Mouse (Mus musculus): ENCODE measurements around the gene Med20. TPM values are rescaled to one million over a fixed set of nuclear protein-coding genes. Genes with fewer than 3 reads are reported as not detected.

Gene Med20
- polyA plus RNA-seq, 1 experiment from 2014 or later, result 43.7 TPM

DNA sequence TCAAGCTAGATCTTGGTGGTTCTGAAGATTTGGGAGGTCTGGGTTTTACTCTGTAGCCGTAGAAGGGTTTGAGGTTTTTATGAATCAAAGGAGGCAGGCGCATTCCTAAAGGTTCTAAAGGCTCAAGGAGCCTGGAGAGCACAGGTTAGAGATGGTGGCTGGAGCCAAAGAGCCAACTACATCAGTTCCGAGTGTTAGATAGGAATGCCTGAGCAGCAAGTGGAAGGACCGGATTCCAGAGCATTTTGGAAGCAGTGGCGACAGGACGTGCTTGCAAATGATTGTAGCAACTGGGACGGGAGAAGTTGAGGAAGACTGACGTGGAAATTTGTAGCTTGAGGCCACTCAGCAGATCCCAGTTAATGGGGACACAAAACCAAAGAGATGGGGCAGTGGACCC lies 37.4 kb upstream of the Med20 start:
- no peaks in the 10 kb centered on the region for H3K36me3 ChIP-seq (ENCODE audit: control insufficient read depth, insufficient read depth, low read length)
- H3K4me1 ChIP-seq (ENCODE audit: control insufficient read depth, insufficient read depth, low read depth, low read length), result no peaks in the 10 kb centered on the region
- H3K27ac ChIP-seq (ENCODE audit: low read depth, low read length), result no peak overlapping the region
- no peak overlapping the region for H3K9ac ChIP-seq (ENCODE audit: low read depth, low read length)
- H3K9me3 ChIP-seq (ENCODE audit: control insufficient read depth, low read length), result no peaks in the 10 kb centered on the region
- H3K4me3 ChIP-seq (ENCODE audit: low read length), result no peak overlapping the region
- no peaks in the 10 kb centered on the region for H3K27me3 ChIP-seq (replicated peaks; ENCODE audit: control insufficient read depth, insufficient read depth, low read length)
- ATAC-seq, result no peak
- no peak overlapping the region for H3K4me2 ChIP-seq (ENCODE audit: low read length)
- WGBS, result 82% methylated on average over 8 of the region's 8 CpGs

DNA sequence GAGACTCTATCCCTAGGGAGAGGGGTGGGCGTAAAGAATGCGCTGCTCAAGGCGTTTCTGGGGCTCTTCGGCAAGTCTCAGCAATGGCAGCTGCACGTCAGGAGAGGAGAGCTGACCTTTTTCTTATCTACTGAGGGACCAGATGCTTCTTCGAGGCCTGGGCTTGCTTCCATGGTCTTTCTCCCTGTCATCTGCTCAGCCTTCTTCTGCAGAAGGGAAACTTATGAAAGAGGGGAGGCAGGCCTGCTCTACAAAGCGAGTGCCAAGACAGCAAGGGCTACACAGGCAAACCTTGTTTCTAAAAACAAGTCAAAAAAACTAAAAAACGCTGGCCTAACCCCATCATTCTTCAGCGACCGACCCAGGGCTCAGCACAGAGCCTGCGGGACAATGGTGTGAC lies 36.6 kb upstream of the Med20 start:
- Histone ChIP-seq H3K36me3 (ENCODE audit: control insufficient read depth, insufficient read depth, low read length) (no peaks in the 10 kb centered on the region), H3K27me3 (replicated peaks; ENCODE audit: control insufficient read depth, insufficient read depth, low read length) (no peaks in the 10 kb centered on the region), H3K4me1 (ENCODE audit: control insufficient read depth, insufficient read depth, low read depth, low read length) (no peaks in the 10 kb centered on the region), H3K4me2 (ENCODE audit: low read length) (no peak overlapping the region), H3K9ac (ENCODE audit: low read depth, low read length) (no peak overlapping the region), H3K27ac (ENCODE audit: low read depth, low read length) (no peak overlapping the region), H3K4me3 (ENCODE audit: low read length) (no peak overlapping the region), H3K9me3 (ENCODE audit: control insufficient read depth, low read length) (no peaks in the 10 kb centered on the region)
- WGBS, result 71% methylated on average over 11 of the region's 11 CpGs
- no peak for ATAC-seq

DNA sequence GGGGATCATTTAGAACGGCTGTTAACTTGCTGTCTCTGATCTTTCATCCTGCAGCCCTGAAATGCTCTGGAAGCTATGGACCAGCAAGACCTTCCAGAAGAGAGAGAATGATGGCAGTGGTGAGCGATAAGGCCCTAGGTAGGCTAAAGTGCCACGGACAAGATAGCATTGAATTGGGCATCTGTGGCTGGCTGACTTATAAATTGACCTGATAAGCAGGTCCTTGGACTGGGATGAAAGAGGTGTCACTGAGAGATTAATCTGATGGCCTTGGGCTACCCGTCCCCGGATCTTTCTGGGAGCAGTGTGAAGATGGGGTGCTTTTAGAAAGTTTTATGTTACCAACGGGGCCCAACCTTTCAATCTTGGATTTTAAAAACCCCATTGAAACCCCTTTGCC lies 32.7 kb upstream of the Med20 start:
- H3K4me3 ChIP-seq (ENCODE audit: low read length), result no peak overlapping the region
- H3K27me3 ChIP-seq (replicated peaks; ENCODE audit: control insufficient read depth, insufficient read depth, low read length), result no peaks in the 10 kb centered on the region
- ATAC-seq, result no peak
- no peaks in the 10 kb centered on the region for H3K36me3 ChIP-seq (ENCODE audit: control insufficient read depth, insufficient read depth, low read length)
- no peaks in the 10 kb centered on the region for H3K9me3 ChIP-seq (ENCODE audit: control insufficient read depth, low read length)
- no peak overlapping the region for H3K27ac ChIP-seq (ENCODE audit: low read depth, low read length)
- H3K4me2 ChIP-seq (ENCODE audit: low read length), result no peak overlapping the region
- H3K4me1 ChIP-seq (ENCODE audit: control insufficient read depth, insufficient read depth, low read depth, low read length), result no peaks in the 10 kb centered on the region
- no peak overlapping the region for H3K9ac ChIP-seq (ENCODE audit: low read depth, low read length)
- WGBS, result 88% methylated on average over 6 of the region's 6 CpGs

DNA sequence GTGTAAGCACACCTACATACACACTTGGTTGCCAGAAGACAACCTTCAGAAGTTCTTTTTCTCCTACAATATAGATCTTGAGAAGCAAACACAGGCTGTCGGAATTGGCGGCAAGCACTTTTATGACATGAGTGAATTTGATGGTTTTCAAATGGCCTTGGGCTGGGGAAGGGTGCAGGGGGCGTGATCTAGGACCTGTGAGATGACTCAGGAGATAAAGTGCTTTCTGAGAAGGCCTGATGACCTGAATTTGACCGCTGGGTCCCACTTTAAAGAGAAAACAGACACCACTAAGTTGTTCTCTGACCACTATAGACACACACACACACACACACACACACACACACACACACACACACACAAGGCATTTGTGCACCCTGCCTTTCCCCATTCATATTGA lies 30.4 kb upstream of the Med20 start:
- H3K36me3 ChIP-seq (ENCODE audit: control insufficient read depth, insufficient read depth, low read length), result no peaks in the 10 kb centered on the region
- H3K27me3 ChIP-seq (replicated peaks; ENCODE audit: control insufficient read depth, insufficient read depth, low read length), result no peaks in the 10 kb centered on the region
- ATAC-seq, result no peak
- H3K9ac ChIP-seq (ENCODE audit: low read depth, low read length), result no peak overlapping the region
- H3K9me3 ChIP-seq (ENCODE audit: control insufficient read depth, low read length), result no peaks in the 10 kb centered on the region
- no peak overlapping the region for H3K4me3 ChIP-seq (ENCODE audit: low read length)
- 87% methylated on average over 4 of the region's 4 CpGs for WGBS
- H3K4me1 ChIP-seq (ENCODE audit: control insufficient read depth, insufficient read depth, low read depth, low read length), result no peaks in the 10 kb centered on the region
- no peak overlapping the region for H3K4me2 ChIP-seq (ENCODE audit: low read length)
- H3K27ac ChIP-seq (ENCODE audit: low read depth, low read length), result no peak overlapping the region

DNA sequence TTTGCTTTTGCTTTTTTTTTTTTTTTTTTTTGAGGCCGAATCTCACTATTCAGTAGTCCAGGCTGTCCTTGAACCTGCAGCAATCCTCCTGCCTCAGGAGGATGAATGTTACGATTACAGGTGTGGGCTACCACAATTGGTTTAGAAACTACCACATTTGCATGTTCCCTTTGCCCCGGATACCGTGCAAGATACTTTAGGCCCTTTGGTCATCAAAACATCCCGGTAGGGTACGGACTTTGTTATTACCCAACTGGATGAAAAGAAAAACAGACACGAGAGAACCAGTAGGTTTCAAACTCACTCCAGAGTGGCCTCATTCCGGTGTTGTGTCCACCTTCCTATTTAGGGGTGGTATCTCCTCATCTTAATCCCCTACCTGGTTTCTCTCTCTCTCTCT lies 22.9 kb upstream of the Med20 start:
- Histone ChIP-seq H3K9me3 (ENCODE audit: control insufficient read depth, low read length) (no peaks in the 10 kb centered on the region), H3K36me3 (ENCODE audit: control insufficient read depth, insufficient read depth, low read length) (no peaks in the 10 kb centered on the region), H3K27me3 (replicated peaks; ENCODE audit: control insufficient read depth, insufficient read depth, low read length) (no peaks in the 10 kb centered on the region; the same call in 1 of the 2 replicates), H3K27ac (ENCODE audit: low read depth, low read length) (no peak overlapping the region), H3K4me2 (ENCODE audit: low read length) (no peak overlapping the region), H3K4me3 (ENCODE audit: low read length) (no peak overlapping the region), H3K4me1 (ENCODE audit: control insufficient read depth, insufficient read depth, low read depth, low read length) (peaks cover 3% of the 10 kb centered on the region), H3K9ac (ENCODE audit: low read depth, low read length) (no peak overlapping the region)
- no peak for ATAC-seq
- 90% methylated on average over 8 of the region's 8 CpGs for WGBS

DNA sequence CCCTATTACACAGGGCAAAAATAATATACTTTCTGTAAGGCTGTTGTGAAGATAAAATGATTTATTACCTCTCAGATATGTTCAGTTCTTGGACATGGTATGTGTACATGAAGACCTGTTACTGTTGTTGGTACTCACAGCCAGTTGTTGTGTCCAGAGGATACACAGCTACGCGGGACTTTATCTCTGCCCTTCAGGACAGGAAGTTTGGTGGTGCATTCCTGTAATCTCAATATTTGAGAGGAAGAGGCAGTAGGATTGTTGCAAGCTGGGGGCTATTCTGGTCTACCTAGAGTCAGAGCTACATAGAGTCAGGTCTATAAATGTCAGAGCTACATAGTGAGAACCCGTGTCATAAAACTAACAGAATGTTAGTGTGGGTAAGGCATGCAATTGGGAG lies 20.3 kb upstream of the Med20 start:
- 87% methylated on average over 3 of the region's 3 CpGs for WGBS
- no peaks in the 10 kb centered on the region for H3K36me3 ChIP-seq (ENCODE audit: control insufficient read depth, insufficient read depth, low read length)
- no peaks in the 10 kb centered on the region; the same call in 1 of the 2 replicates for H3K27me3 ChIP-seq (replicated peaks; ENCODE audit: control insufficient read depth, insufficient read depth, low read length)
- H3K4me2 ChIP-seq (ENCODE audit: low read length), result no peak overlapping the region
- H3K9me3 ChIP-seq (ENCODE audit: control insufficient read depth, low read length), result no peaks in the 10 kb centered on the region
- no peak overlapping the region for H3K4me3 ChIP-seq (ENCODE audit: low read length)
- ATAC-seq, result no peak
- H3K9ac ChIP-seq (ENCODE audit: low read depth, low read length), result no peak overlapping the region
- no peak overlapping the region for H3K27ac ChIP-seq (ENCODE audit: low read depth, low read length)
- H3K4me1 ChIP-seq (ENCODE audit: control insufficient read depth, insufficient read depth, low read depth, low read length), result peaks cover 13% of the 10 kb centered on the region

DNA sequence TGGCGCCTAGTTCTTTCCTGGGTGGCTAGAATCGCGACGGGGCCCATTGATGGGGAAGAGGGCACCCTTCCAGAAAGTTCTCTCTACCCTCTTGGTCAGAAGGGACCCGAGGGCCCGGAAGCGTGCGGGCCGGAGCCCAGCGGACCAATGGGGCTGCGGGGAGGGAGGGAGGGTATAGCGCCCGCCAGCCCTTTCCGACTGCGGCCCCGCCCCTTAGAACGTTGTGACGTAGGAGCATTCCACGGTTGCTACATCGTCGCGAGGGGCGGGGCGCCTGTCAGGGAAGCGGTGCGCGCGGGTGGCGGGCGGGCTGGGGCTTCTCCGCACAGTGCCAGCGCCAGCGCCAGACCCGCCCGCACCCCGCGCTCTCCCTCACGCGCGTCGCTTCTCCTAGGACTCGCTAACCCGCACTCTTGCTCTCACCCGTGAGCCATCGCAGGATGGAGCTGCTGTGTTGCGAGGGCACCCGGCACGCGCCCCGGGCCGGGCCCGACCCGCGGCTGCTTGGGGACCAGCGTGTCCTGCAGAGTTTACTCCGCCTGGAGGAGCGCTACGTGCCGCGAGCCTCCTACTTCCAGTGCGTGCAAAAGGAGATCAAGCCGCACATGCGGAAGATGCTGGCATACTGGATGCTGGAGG lies 18.0 kb upstream of the Med20 start:
- Histone ChIP-seq H3K27me3 (replicated peaks; ENCODE audit: control insufficient read depth, insufficient read depth, low read length) (no peaks in the 10 kb centered on the region; the same call in 1 of the 2 replicates), H3K27ac (ENCODE audit: low read depth, low read length) (peak overlapping the region; percentile 81), H3K36me3 (ENCODE audit: control insufficient read depth, insufficient read depth, low read length) (no peaks in the 10 kb centered on the region), H3K4me2 (ENCODE audit: low read length) (peak overlapping the region; percentile 95), H3K9ac (ENCODE audit: low read depth, low read length) (peak overlapping the region; percentile 77), H3K4me3 (ENCODE audit: low read length) (peak overlapping the region; percentile 80), H3K4me1 (ENCODE audit: control insufficient read depth, insufficient read depth, low read depth, low read length) (peaks cover 22% of the 10 kb centered on the region), H3K9me3 (ENCODE audit: control insufficient read depth, low read length) (no peaks in the 10 kb centered on the region)
- peak; percentile 92 for ATAC-seq
- WGBS, result under 1% methylated on average over 50 of the region's 63 CpGs

DNA sequence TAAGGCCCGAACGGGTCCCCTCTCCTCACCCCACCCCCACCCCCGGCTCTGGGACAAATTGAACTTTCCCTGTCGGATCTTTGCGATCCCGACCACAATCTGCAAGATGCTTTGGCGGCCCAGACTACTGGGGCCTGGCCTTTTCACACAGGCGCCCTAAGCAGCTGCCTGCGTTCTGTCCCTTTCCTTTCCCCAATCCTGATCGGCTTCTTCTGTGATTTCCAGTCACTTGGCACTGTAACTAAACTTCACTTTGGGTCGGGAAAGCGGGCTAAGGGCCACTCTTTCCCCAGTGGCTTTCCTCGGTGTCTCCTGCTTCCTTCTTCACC lies 17.6 kb upstream of the Med20 start:
- H3K4me2 ChIP-seq (ENCODE audit: low read length), result peak overlapping the region; percentile 95
- no peaks in the 10 kb centered on the region for H3K9me3 ChIP-seq (ENCODE audit: control insufficient read depth, low read length)
- H3K27ac ChIP-seq (ENCODE audit: low read depth, low read length), result peak overlapping the region; percentile 81
- no peaks in the 10 kb centered on the region for H3K36me3 ChIP-seq (ENCODE audit: control insufficient read depth, insufficient read depth, low read length)
- no peaks in the 10 kb centered on the region; the same call in 1 of the 2 replicates for H3K27me3 ChIP-seq (replicated peaks; ENCODE audit: control insufficient read depth, insufficient read depth, low read length)
- H3K4me1 ChIP-seq (ENCODE audit: control insufficient read depth, insufficient read depth, low read depth, low read length), result peaks cover 23% of the 10 kb centered on the region
- WGBS, result under 1% methylated on average over 13 of the region's 13 CpGs
- ATAC-seq, result no peak
- peak overlapping the region; percentile 77 for H3K9ac ChIP-seq (ENCODE audit: low read depth, low read length)
- peak overlapping the region; percentile 80 for H3K4me3 ChIP-seq (ENCODE audit: low read length)

DNA sequence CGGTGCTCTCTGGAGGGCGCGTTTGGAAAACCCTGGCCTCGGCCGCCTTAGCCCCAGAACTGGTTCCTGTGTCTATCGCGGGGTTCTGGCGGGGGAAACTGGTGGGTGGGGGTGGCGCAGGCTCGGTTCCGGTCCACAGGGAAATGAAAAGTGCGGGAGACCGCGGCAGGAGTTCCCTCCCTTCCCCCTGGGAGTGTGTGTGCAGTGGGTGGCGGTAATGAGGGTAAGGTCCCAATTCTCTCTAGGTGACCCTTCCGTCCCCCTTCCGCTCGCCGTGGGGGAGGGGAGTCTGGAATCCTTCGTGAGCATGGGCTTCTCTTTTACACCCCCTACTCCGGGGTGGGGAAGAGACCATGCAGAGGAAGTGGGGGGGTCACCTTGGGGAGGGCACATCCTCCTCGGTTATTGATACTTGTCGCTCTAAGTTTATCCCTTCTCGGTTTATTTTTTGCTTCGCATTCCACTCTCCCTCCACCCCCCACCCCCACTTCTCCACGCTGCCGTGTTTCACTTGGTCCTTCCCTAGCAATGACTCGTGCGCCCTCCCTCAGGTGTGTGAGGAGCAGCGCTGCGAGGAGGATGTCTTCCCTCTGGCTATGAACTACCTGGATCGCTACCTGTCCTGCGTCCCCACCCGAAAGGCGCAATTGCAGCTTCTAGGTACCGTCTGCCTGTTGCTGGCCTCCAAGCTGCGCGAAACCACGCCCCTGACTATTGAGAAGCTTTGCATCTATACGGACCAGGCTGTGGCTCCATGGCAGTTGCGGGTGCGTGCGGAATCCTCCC lies 17.0 kb upstream of the Med20 start:
- H3K9ac ChIP-seq (ENCODE audit: low read depth, low read length), result peak overlapping the region; percentile 77
- peak overlapping the region; percentile 80 for H3K4me3 ChIP-seq (ENCODE audit: low read length)
- peak overlapping the region; percentile 81 for H3K27ac ChIP-seq (ENCODE audit: low read depth, low read length)
- peaks cover 23% of the 10 kb centered on the region for H3K4me1 ChIP-seq (ENCODE audit: control insufficient read depth, insufficient read depth, low read depth, low read length)
- H3K36me3 ChIP-seq (ENCODE audit: control insufficient read depth, insufficient read depth, low read length), result no peaks in the 10 kb centered on the region; the same call in 1 of the 2 replicates
- H3K9me3 ChIP-seq (ENCODE audit: control insufficient read depth, low read length), result no peaks in the 10 kb centered on the region
- WGBS, result under 1% methylated on average over 43 of the region's 43 CpGs
- no peak for ATAC-seq
- no peaks in the 10 kb centered on the region; the same call in 1 of the 2 replicates for H3K27me3 ChIP-seq (replicated peaks; ENCODE audit: control insufficient read depth, insufficient read depth, low read length)
- peak overlapping the region; percentile 95 for H3K4me2 ChIP-seq (ENCODE audit: low read length)

Measured in hindbrain, embryonic 16.5 days (tissue).